Mouse (Mus musculus): ENCODE data around the gene Gcdh.

Gcdh gene

DNA sequence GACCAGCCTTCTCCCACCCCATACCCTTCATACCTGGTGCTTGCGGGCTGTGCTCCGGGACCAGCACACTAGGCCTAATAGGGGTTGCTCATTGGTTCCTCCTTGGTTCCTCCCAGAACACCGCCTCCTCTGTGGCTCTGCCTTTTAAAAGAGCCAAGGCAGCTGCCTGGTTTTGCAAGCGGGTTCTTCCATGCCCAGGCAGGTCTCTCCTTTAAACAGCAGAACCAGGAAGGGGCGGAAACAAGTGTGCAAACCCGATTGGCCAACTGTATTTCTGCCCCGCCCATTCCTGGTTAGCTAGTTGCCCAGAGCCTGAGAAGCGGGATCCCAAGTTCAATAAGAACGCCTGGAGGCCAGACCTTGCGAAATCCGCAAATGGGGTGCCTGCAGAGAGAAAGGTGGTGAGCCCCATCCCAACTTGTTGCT is at the start of gene Gcdh:
Gene Gcdh, minus strand, starts transcription at position 213 of the 426 bp plus-strand sequence.
- in situ Hi-C loops (cut with MboI), result no loop called here

GRCm38 (mm10) chr8:84937620-84938485 is 44.1 kb upstream of the Gcdh start:
- in situ Hi-C loops (cut with MboI), result no loop called here

GRCm38 (mm10) chr8:84936962-84937546 is 43.3 kb upstream of the Gcdh start, which contains the start of gene Mast1:
Mast1 (minus strand) TSS chr8:84937359.
- in situ Hi-C loops (cut with MboI), result no loop called here

DNA sequence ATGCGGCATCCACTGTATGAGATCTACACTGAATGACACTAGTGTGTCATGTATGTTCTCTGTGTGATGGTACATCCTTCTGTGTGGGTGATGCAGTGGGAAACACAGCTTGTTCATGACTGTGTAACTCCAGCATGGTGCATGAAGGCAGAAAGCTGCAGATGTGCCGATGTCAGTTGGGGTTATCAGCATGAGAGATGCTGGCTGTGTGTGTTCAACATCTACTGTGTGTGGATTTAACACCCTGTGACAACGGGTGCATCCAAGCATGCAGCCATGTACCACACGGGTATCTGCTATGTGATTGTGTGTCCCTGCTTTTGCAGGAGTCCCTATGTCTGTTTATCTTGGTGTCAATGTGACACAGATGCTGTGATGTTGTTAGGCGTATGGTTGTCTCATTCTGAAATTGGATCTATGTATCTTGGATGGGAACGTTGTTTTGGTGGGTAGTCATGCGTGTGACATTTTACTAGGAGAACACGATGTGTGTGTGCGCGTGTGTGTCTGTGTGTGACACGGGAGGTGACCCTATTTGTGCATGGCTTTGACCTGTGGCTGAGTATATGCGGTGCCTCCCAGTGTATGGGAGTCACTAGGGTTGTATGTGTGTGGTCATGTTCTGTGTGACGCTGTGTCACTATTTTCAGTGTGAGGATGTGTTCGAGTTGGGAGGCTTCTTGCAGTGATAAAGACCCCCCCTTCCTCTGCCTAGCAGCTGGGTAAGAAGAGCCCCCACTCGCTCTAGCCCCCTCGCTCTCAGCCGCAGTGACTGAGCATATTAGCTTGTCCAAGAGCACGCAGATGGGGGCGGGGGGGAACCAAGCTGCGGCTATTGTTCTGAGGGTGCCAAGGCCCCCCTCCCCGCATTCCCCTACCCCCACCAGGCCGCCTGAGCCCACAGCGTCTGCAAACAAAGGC is 42.6 kb upstream of the Gcdh start:
- in situ Hi-C loops (cut with MboI), result no loop called here

GRCm38 (mm10) chr8:84935489-84935888 is 41.8 kb upstream of the Gcdh start:
- in situ Hi-C loops (cut with MboI), result no loop called here

GRCm38 (mm10) chr8:84934860-84935259 is 41.1 kb upstream of the Gcdh start:
- in situ Hi-C loops (cut with MboI), result no loop called here

GRCm38 (mm10) chr8:84933767-84934559 is 40.2 kb upstream of the Gcdh start:
- in situ Hi-C loops (cut with MboI), result no loop called here

DNA sequence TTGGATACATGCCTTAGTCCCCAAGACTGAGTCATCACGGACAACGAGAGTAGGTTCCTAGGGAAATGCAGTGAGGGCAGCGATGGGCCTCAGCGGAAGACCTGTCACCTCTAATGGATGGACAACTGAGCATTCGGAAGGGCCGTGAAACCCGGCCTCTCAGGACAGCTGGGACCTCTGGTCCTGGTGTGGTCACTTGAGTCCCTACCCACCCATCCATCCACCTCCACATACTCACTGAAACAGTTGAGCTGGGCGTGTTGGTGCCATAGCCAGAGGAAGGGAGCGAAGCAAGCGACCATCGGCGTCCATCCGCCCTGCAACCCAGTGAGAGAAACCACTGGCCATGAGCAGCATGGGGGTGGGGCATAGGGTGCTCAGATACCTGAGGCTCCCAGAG is 36.9 kb upstream of the Gcdh start:
- in situ Hi-C loops (cut with MboI), result no loop called here

DNA sequence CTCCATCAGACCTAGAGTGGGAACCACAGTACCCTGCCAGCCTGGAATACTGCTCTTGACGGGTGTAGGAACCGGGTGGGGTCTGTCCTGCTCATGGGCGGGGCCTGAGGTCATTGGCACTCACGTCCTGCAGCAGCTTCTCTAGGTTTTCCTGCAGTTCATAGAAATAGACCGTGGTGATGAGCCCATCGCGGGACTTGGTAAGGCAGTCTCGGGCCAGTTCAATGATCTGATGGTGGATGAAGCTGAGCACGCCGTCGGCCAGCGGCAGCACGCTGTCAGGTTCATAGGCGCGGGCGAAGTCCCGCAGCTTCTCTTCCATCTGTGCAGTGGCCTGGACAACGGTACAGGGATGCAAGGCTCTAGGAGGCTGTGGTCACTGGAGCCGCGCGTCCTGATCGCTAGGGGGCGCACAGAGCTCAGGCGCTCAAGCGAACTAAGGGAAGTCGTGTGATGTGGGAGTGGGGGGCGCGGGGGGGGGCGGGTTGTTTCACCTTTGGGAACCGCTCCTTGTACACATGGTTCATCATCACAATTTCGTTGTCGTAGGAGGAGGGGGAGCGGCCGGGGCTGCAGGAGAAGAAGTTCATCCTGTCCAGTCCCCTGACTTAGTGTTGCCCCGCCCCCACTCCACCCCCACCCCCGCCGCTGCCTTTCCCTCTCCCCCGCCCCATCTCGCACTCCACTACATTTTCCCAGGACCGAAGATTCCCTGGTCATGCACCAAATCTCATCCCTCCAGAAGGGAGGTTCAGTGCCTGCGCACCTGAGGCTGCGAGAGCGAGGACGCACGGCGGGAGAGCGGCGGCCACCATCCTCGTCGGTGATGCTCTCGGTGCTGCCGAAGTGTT is 35.0 kb upstream of the Gcdh start:
- in situ Hi-C loops (cut with MboI), result no loop called here

DNA sequence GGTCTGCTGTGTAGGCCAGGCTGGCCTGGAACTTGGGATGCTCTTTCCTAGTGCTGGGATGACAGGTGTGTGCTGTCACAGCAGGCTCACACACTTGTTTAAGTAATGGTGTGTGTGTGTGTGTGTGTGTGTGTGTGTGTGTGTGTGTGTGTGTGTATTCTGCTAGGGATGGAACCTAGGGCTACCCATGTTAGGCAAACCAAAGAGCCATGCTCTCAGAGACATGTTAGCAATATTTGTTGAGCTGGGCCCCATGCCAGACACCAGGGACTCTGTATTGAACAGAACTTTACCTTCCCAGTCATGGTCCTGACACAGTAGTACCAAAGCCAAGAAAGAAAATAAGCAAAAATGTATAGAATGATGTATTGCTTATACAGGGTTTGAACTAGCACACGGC is 33.8 kb upstream of the Gcdh start:
- in situ Hi-C loops (cut with MboI), result no loop called here

DNA sequence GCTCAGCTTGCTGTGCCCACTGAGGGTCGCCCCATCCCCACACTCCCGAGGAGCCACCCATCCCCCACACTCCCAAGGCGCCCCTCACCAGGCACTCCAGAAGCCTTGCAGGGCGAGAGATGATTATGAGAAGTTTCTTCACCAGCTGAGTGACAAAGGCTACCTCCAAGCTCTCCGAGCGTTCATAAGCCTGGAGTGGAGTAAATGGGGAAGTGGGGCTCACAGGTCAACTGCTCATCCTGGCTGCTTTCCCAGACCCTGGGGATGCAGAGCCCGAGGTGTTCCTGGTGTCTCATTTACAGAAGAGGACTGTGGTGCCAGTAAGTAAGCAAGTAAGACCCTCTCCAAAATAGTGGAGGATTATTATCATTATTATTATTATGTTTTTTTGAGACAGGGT is 31.8 kb upstream of the Gcdh start:
- in situ Hi-C loops (cut with MboI), result no loop called here

GRCm38 (mm10) chr8:84921596-84921995 is 27.9 kb upstream of the Gcdh start:
- in situ Hi-C loops (cut with MboI), result no loop called here

GRCm38 (mm10) chr8:84918646-84919045 is 24.9 kb upstream of the Gcdh start:
- in situ Hi-C loops (cut with MboI), result no loop called here

- in situ Hi-C loops (cut with MboI), result no loop called here
These were observed 24.1 kb upstream of the Gcdh start for GRCm38 (mm10) chr8:84917781-84918180.

- in situ Hi-C loops (cut with MboI), result no loop called here
These were observed 21.5 kb upstream of the Gcdh start for GRCm38 (mm10) chr8:84915269-84915668.

- in situ Hi-C loops (cut with MboI), result no loop called here
These were observed 20.2 kb upstream of the Gcdh start for GRCm38 (mm10) chr8:84913960-84914359.

GRCm38 (mm10) chr8:84913502-84913900 is 19.8 kb upstream of the Gcdh start:
- in situ Hi-C loops (cut with MboI), result no loop called here

GRCm38 (mm10) chr8:84912895-84913501 is 19.3 kb upstream of the Gcdh start:
- in situ Hi-C loops (cut with MboI), result no loop called here

DNA sequence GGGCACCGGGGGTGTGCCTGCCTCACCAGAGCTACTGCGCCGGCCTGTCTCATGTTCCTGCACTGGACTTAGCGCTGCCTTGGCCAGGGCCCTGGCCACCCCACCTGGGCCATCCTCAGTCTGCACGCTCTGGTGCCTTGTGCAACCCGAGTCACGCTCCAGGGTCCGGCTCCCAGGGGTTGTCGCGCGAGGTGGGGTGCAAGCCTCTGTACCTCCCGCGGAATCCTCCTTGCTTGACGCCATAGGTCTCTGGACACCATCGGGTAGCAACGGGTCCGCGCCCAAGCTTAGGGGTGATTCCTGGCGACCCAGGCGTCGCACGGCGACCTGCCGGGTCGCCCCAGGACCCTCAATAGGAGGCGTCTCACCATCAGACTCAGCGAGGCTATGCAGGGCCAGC is 18.7 kb upstream of the Gcdh start:
- in situ Hi-C loops (cut with MboI), result no loop called here

DNA sequence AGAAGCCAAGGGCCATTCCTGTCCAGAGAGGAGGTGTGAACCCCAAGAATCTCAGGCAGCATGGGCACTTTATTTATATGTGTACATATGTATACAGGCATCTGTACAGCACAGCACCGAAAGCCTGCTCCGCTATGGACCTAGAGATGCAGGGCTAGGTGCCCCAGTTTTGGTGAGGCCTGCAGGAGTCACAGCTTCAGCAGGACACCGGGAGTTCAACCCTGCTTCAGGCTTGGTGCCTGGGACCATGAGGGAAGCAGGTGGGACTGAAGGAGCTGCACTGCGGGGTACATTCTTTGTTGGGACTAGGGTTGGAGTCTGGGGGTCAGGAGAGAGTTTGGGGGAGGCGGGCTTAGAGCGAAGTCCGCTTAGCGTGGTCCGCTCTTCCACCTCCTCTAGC is 18.1 kb upstream of the Gcdh start:
- in situ Hi-C loops (cut with MboI), result no loop called here

Data from mature B cell (primary cell).